ENCODE assay signal across 25 mouse cellular contexts in the genomic region with DNA sequence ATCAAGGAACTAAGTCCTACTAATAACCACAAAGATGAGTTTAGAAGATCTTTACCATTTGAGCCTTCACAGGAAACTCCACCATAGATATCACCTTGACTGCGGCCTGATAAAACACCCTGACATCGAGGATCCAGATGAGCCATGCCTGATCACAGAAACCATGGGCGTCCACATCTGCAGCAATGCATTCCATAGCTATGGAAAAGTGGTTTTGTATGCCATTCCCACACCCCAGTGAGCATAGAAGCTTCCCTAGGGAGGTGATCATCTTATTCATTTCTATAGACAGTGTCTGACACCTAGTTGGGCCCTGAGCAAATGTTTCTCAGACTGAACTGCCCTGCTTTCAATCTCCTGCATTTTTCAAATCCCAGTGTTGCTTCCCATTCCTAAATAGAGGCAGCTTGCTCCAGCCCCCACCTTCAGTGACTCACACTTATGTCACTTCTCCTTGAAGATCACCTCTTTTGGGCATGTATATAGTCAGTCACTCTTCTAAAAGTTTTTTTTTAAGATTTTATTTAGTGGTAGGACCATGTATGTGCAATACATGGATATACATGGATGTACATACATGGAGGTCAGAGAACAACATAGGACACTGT.
"Had no signal": no experiment of that assay in that cellular context is flagged by ENCODE, and none has a peak within 500 bp of the region (broad histone marks: within the 10 kb centered on the region; RNA-seq: fewer than 3 reads in every experiment).

No protein-coding gene starts in this region.

- H3K27me3 ChIP-seq: kidney, embryonic 15.5 days; limb, embryonic 13.5 days; liver, embryonic 12.5 days; liver, embryonic 15.5 days; lung, embryonic 15.5 days; midbrain, embryonic 13.5 days; neural tube, embryonic 13.5 days had no signal

- H3K4me2 ChIP-seq: kidney, embryonic 15.5 days; limb, embryonic 13.5 days; liver, embryonic 12.5 days; liver, embryonic 15.5 days; lung, embryonic 15.5 days; midbrain, embryonic 13.5 days; neural tube, embryonic 13.5 days had no signal

- H3K27ac ChIP-seq: kidney, embryonic 15.5 days; limb, embryonic 10.5 days; limb, embryonic 13.5 days; liver, embryonic 12.5 days; liver, embryonic 15.5 days; lung, embryonic 15.5 days; midbrain, embryonic 13.5 days; neural tube, embryonic 13.5 days; stomach, postnatal 0 days had no signal

- H3K4me1 ChIP-seq: kidney, embryonic 15.5 days; limb, embryonic 10.5 days; limb, embryonic 13.5 days; liver, embryonic 12.5 days; liver, embryonic 15.5 days; lung, embryonic 15.5 days; midbrain, embryonic 13.5 days; neural tube, embryonic 13.5 days had no signal

- DNase-seq: kidney, adult 11 months; kidney, adult 8-10 months; kidney, postnatal 10 days; kidney, postnatal 4 days; layer of hippocampus, postnatal 36 days; liver; lung, adult 18-20 months; lung, postnatal 10 days; lung, postnatal 36 days; retina, postnatal 1 day; right cerebral cortex, postnatal 4 days; thymus, adult 2 months; thymus, postnatal 14 days; thymus, postnatal 4 days had no signal

- ATAC-seq: liver, embryonic 12.5 days; midbrain, embryonic 13.5 days; midbrain, embryonic 16.5 days had no signal

- H3K9ac ChIP-seq: kidney, embryonic 15.5 days; limb, embryonic 13.5 days; liver, embryonic 12.5 days; liver, embryonic 15.5 days; lung, embryonic 15.5 days; midbrain, embryonic 13.5 days; neural tube, embryonic 13.5 days had no signal

- H3K36me3 ChIP-seq: kidney, embryonic 15.5 days; limb, embryonic 10.5 days; limb, embryonic 13.5 days; liver, embryonic 12.5 days; liver, embryonic 15.5 days; lung, embryonic 15.5 days; midbrain, embryonic 13.5 days; neural tube, embryonic 13.5 days had no signal

- H3K4me3 ChIP-seq: kidney, embryonic 15.5 days; limb, embryonic 10.5 days; limb, embryonic 13.5 days; liver, embryonic 12.5 days; liver, embryonic 15.5 days; lung, embryonic 15.5 days; midbrain, embryonic 13.5 days; myocyte; neural tube, embryonic 13.5 days had no signal

- H3K9me3 ChIP-seq: kidney, embryonic 15.5 days; limb, embryonic 10.5 days; limb, embryonic 13.5 days; liver, embryonic 12.5 days; liver, embryonic 15.5 days; lung, embryonic 15.5 days; midbrain, embryonic 13.5 days; neural tube, embryonic 13.5 days had no signal
